Mouse (Mus musculus) mesoderm, embryonic 11.5 days (tissue): ENCODE measurements around the gene Yipf7.

Experiments
- DNase-seq: peaks from one replicate; pipeline ENCODE4 v3.0.0-alpha.2; 2012; ENCODE audit warnings: low read depth, low spot score

The Yipf7 gene

GRCm38 (mm10) chr5:69542489-69542888 lies at the start of gene Yipf7:
Gene Yipf7 (minus strand): TSS chr5:69542648.
- no peak for DNase-seq

GRCm38 (mm10) chr5:69591640-69592461 lies 49.4 kb upstream of the Yipf7 start, which contains the start of gene Gnpda2:
Gene Gnpda2 (minus strand): TSS chr5:69592340.
- peak; percentile 89 for DNase-seq

- peak; percentile 36 for DNase-seq
Observed at GRCm38 (mm10) chr5:69557404-69557935, 15.0 kb upstream of the Yipf7 start.

GRCm38 (mm10) chr5:69556628-69557403 lies 14.4 kb upstream of the Yipf7 start, which contains the start of gene Guf1:
Gene Guf1 (plus strand): TSS chr5:69556923.
- DNase-seq = peak; percentile 94

- DNase-seq = no peak
Observed at GRCm38 (mm10) chr5:69541680-69542079, 768 bp downstream of the Yipf7 start.

GRCm38 (mm10) chr5:69523944-69524343 lies 18.5 kb downstream of the Yipf7 start:
- no peak for DNase-seq

- DNase-seq = no peak
Observed at GRCm38 (mm10) chr5:69522064-69522463, 20.4 kb downstream of the Yipf7 start.

- peak; percentile 66 for DNase-seq
Observed at GRCm38 (mm10) chr5:69520661-69521278, 21.7 kb downstream of the Yipf7 start.

- DNase-seq = peak; percentile 24
Observed at GRCm38 (mm10) chr5:69512203-69512602, 30.2 kb downstream of the Yipf7 start.

- DNase-seq = no peak
Observed at GRCm38 (mm10) chr5:69511631-69512030, 30.8 kb downstream of the Yipf7 start.

GRCm38 (mm10) chr5:69507045-69507444 lies 35.4 kb downstream of the Yipf7 start:
- no peak for DNase-seq

- DNase-seq = no peak
Observed at GRCm38 (mm10) chr5:69489046-69489445, 53.4 kb downstream of the Yipf7 start.

GRCm38 (mm10) chr5:69467520-69467919 lies 74.9 kb downstream of the Yipf7 start:
- no peak for DNase-seq
